Mouse (Mus musculus): Measurements from ENCODE around the gene Gm17617. TPM values are rescaled to one million over a fixed set of nuclear protein-coding genes. Genes with fewer than 3 reads are reported as not detected.

Gene Gm17617
- polyA plus RNA-seq (2017; shearing (Covaris generic)): not detected

GRCm38 (mm10) chr13:55133448-55133847 is at the start of gene Gm17617:
TSS of gene Gm17617 (minus strand) at chr13:55133548.
- no peak for ATAC-seq

- ATAC-seq: peak; percentile 76
Observed at GRCm38 (mm10) chr13:55182173-55182894, 49.0 kb upstream of the Gm17617 start.

GRCm38 (mm10) chr13:55181786-55182172 is 48.4 kb upstream of the Gm17617 start:
- no peak for ATAC-seq

GRCm38 (mm10) chr13:55179591-55179990 is 46.2 kb upstream of the Gm17617 start:
- no peak for ATAC-seq

- peak; percentile 68 for ATAC-seq
Observed at GRCm38 (mm10) chr13:55178556-55178955, 45.2 kb upstream of the Gm17617 start.

GRCm38 (mm10) chr13:55177903-55178496 is 44.7 kb upstream of the Gm17617 start:
- ATAC-seq: no peak

GRCm38 (mm10) chr13:55176265-55176664 is 42.9 kb upstream of the Gm17617 start:
- ATAC-seq: no peak

GRCm38 (mm10) chr13:55174347-55174746 is 41.0 kb upstream of the Gm17617 start:
- ATAC-seq: no peak

- ATAC-seq: no peak
Observed at GRCm38 (mm10) chr13:55172336-55172770, 39.0 kb upstream of the Gm17617 start.

- no peak for ATAC-seq
Observed at GRCm38 (mm10) chr13:55171517-55172335, 38.4 kb upstream of the Gm17617 start.

- ATAC-seq: no peak
Observed at GRCm38 (mm10) chr13:55168958-55169369, 35.6 kb upstream of the Gm17617 start.

GRCm38 (mm10) chr13:55168255-55168654 is 34.9 kb upstream of the Gm17617 start:
- ATAC-seq: no peak

GRCm38 (mm10) chr13:55167798-55168197 is 34.5 kb upstream of the Gm17617 start:
- ATAC-seq: no peak

GRCm38 (mm10) chr13:55166806-55167725 is 33.7 kb upstream of the Gm17617 start:
- ATAC-seq: no peak

GRCm38 (mm10) chr13:55165831-55166339 is 32.5 kb upstream of the Gm17617 start:
- no peak for ATAC-seq

- ATAC-seq: no peak
Observed at GRCm38 (mm10) chr13:55163553-55163952, 30.2 kb upstream of the Gm17617 start.

- no peak for ATAC-seq
Observed at GRCm38 (mm10) chr13:55162365-55162764, 29.0 kb upstream of the Gm17617 start.

GRCm38 (mm10) chr13:55153951-55154350 is 20.6 kb upstream of the Gm17617 start:
- no peak for ATAC-seq

- ATAC-seq: no peak
Observed at GRCm38 (mm10) chr13:55152621-55153415, 19.5 kb upstream of the Gm17617 start, which contains the start of gene Fgfr4. TSS of gene Fgfr4 (plus strand) at chr13:55152640.

GRCm38 (mm10) chr13:55140271-55140670 is 6.9 kb upstream of the Gm17617 start:
- no peak for ATAC-seq

- no peak for ATAC-seq
Observed at GRCm38 (mm10) chr13:55135382-55135781, 2.0 kb upstream of the Gm17617 start.
